Mouse (Mus musculus) myocyte (in vitro differentiated cells): Measurements from ENCODE around the gene Tgif2. TPM values are rescaled to one million over a fixed set of nuclear protein-coding genes. Genes with fewer than 3 reads are reported as not detected.

Experiments
- H3K27me3 ChIP-seq: one replicate; pipeline ENCODE4 v1.6.1; 2011; ENCODE audit not compliant: control insufficient read depth, insufficient read depth, insufficient read length
- H3K36me3 ChIP-seq: one replicate; pipeline ENCODE4 v1.6.1; 2011; ENCODE audit not compliant: control insufficient read depth, insufficient read depth
- H3K4me2 ChIP-seq: one replicate; pipeline ENCODE4 v1.6.1; 2011; ENCODE audit warnings: low read depth, control low read depth
- H3K4me3 ChIP-seq: one replicate; pipeline ENCODE4 v1.5.1; 2011; ENCODE audit warnings: mild to moderate bottlenecking, control low read depth, moderate library complexity
- H3K79me2 ChIP-seq: one replicate; pipeline ENCODE4 v1.6.1; 2011; ENCODE audit not compliant: control insufficient read depth, insufficient read depth
- H3ac ChIP-seq: one replicate; pipeline ENCODE4 v1.6.1; 2011; ENCODE audit not compliant: control insufficient read depth, insufficient read length
- CEBPB ChIP-seq: IDR thresholded peaks from 2 replicates; pipeline ENCODE4 v1.6.1; 2011; ENCODE audit warnings: mild to moderate bottlenecking, moderate library complexity; ENCODE audit not compliant: poor library complexity, insufficient read depth, severe bottlenecking
- E2F4 ChIP-seq: IDR thresholded peaks from one replicate; pipeline ENCODE4 v1.6.1; 2011; ENCODE audit warnings: mild to moderate bottlenecking, control low read depth, moderate library complexity; ENCODE audit not compliant: insufficient read depth
- MAX ChIP-seq: IDR thresholded peaks from one replicate; pipeline ENCODE4 v1.6.1; 2011; ENCODE audit warnings: low read depth, mild to moderate bottlenecking, control low read depth
- MYOD1 ChIP-seq, 3 experiments: IDR thresholded peaks; one replicate each; pipeline ENCODE4 v1.6.1; 2011; ENCODE audit warnings: control low read depth in 2 of 3, low read depth in 2 of 3, mild to moderate bottlenecking in 2 of 3, moderate library complexity in 1 of 3; ENCODE audit not compliant: insufficient read length in 2 of 3, control insufficient read depth in 1 of 3
- MYOG ChIP-seq, 3 experiments: IDR thresholded peaks; one replicate each; pipeline ENCODE4 v1.6.1; 2011; ENCODE audit warnings: control low read depth in 2 of 3, low read depth in 2 of 3, mild to moderate bottlenecking in 2 of 3; ENCODE audit not compliant: insufficient read length in 2 of 3, control insufficient read depth in 1 of 3, insufficient read depth in 1 of 3
- POLR2A ChIP-seq: IDR thresholded peaks from one replicate; pipeline ENCODE4 v1.6.1; 2011; ENCODE audit warnings: low read depth, mild to moderate bottlenecking, control low read depth, moderate library complexity; ENCODE audit not compliant: insufficient read length
- POLR2AphosphoS2 ChIP-seq: IDR thresholded peaks from one replicate; pipeline ENCODE4 v1.6.1; 2011; ENCODE audit warnings: low read depth, control low read depth; ENCODE audit not compliant: insufficient read length
- REST ChIP-seq: IDR thresholded peaks from one replicate; pipeline ENCODE4 v1.6.1; 2011; ENCODE audit warnings: mild to moderate bottlenecking, control low read depth, moderate library complexity; ENCODE audit not compliant: insufficient read depth, insufficient read length
- SRF ChIP-seq: IDR thresholded peaks from one replicate; pipeline ENCODE4 v1.6.1; 2011; ENCODE audit warnings: low read depth; ENCODE audit not compliant: control insufficient read depth, insufficient read length
- TCF12 ChIP-seq: IDR thresholded peaks from one replicate; pipeline ENCODE4 v1.6.1; 2011; ENCODE audit warnings: mild to moderate bottlenecking, control low read depth; ENCODE audit not compliant: poor library complexity, insufficient read depth, severe bottlenecking
- TCF3 ChIP-seq: IDR thresholded peaks from one replicate; pipeline ENCODE4 v1.6.1; 2011; ENCODE audit warnings: low read depth, control low read depth; ENCODE audit not compliant: insufficient read length
- USF1 ChIP-seq: IDR thresholded peaks from one replicate; pipeline ENCODE4 v1.6.1; 2011; ENCODE audit warnings: low read depth, mild to moderate bottlenecking, control low read depth, moderate library complexity
- polyA plus RNA-seq: library from polyadenylated mRNA; unstranded; fragments of >200 nt; fragmentation: generic; extraction: Trizol; gene quantifications from one replicate; pipeline ENCODE4 v1.2.1, GENCODE M21; 2012; ENCODE audit warnings: missing spikeins

Tgif2 gene
- polyA plus RNA-seq, 1 experiment = 11.2 TPM

DNA sequence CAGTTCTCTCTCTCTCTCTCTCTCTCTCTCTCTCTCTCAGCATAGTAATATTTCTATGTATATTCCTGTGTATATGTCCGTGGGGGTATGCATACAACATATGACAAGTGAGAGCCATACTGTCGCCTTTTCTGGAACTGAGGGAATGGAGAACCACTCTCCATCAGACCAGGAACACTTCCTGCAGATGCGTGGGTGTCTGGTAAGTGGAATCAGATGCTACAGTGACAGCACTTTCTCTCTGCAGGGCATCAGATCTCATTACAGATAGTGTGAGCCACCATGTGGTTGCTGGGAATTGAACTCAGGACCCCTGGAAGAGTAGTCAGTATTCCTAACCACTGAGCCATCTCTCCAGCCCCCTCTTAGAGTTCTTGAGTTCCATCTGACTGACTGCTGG lies 48.7 kb downstream of the Tgif2 start:
- Histone ChIP-seq H3ac (no peak overlapping the region), H3K79me2 (no peaks in the 10 kb centered on the region), H3K4me3 (no peak overlapping the region), H3K4me2 (no peak overlapping the region), H3K36me3 (no peaks in the 10 kb centered on the region), H3K27me3 (no peaks in the 10 kb centered on the region)
- no peak for TF ChIP-seq POLR2AphosphoS2
- TF ChIP-seq SRF = no peak
- no peak for TF ChIP-seq REST
- no peak for TF ChIP-seq MAX
- TF ChIP-seq MYOD1 (IDR thresholded peaks at IDR 0.05; ENCODE audit: control insufficient read depth in 1 of 3, insufficient read length in 2 of 3, low read depth in 2 of 3) = no peak
- no peak for TF ChIP-seq CEBPB
- no peak for TF ChIP-seq TCF3
- no peak for TF ChIP-seq MYOG (IDR thresholded peaks at IDR 0.05; ENCODE audit: control insufficient read depth in 1 of 3, insufficient read depth in 1 of 3, insufficient read length in 2 of 3, low read depth in 2 of 3)
- no peak for TF ChIP-seq E2F4
- TF ChIP-seq TCF12 = no peak
- no peak for TF ChIP-seq POLR2A

- peaks cover 3% of the 10 kb centered on the region for H3K27me3 ChIP-seq
- no peak overlapping the region for H3K4me3 ChIP-seq
- no peak overlapping the region for H3ac ChIP-seq
- H3K79me2 ChIP-seq = no peaks in the 10 kb centered on the region
- H3K36me3 ChIP-seq = no peaks in the 10 kb centered on the region
- no peak overlapping the region for H3K4me2 ChIP-seq
- TF ChIP-seq POLR2A (no peak), USF1 (no peak)
These were observed 52.4 kb downstream of the Tgif2 start for GRCm38 (mm10) chr2:156892240-156892639.

DNA sequence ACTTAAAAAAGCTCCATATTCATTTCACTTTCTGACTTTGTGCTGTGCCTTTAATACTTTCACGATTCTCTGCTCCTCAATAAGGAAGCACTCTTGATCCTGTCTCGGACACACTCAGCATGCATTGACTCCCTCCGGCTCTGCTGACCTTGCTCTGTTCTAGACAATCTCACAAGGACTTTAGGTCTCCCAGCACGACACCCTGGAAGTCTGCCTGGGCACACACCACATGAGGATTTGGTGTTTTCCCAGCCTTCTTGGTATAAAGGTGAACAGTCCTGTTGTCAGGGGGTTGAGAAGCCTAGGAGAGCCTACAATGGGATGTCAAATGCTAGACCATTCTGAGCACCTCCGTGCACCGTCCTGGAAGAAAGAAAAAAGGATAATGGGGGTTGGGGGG lies 53.0 kb downstream of the Tgif2 start:
- TF ChIP-seq MAX = no peak
- Histone ChIP-seq H3K4me2 (no peak overlapping the region), H3K79me2 (no peaks in the 10 kb centered on the region), H3K4me3 (no peak overlapping the region), H3K36me3 (no peaks in the 10 kb centered on the region), H3ac (no peak overlapping the region), H3K27me3 (peaks cover 8% of the 10 kb centered on the region)

DNA sequence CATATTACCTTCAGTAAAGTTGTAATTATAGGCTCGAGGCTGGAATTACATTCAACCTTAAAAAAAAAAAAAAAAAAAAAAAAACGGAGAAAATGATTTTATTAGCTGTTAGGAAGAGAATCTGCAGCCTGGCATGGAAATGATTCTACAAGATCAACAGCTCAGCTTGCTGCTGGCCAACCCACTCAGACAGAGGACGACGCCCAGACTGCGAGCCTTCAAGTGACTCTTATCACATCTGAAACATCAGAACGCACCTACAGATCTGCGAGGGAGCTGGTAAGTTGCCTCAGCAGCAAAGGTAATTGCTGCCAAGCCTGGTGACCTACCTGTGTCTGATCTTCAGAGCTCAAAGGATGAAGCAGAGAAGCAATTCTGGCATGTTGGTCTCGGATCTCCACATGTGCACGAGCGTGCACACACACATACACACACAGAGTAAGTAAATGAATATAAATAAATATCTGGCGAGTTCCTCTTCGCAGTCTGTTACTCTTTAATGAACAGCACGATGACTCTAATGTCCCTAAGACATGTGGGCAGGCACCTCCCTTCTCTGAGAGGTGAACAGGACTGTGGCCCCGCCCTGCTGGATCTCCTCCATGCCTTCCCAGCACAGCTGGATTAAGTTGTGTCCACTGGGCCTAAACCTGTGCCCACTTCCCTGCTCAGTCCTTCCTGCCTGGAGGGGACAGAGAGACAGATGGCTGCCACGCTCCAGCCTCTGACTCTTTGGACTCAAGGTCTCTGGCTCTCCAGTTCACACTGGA lies 54.9 kb downstream of the Tgif2 start:
- H3K27me3 ChIP-seq = peaks cover 8% of the 10 kb centered on the region
- no peak overlapping the region for H3ac ChIP-seq
- H3K36me3 ChIP-seq = no peaks in the 10 kb centered on the region
- H3K4me3 ChIP-seq = no peak overlapping the region
- H3K4me2 ChIP-seq = no peak overlapping the region
- H3K79me2 ChIP-seq = no peaks in the 10 kb centered on the region
- TF ChIP-seq POLR2AphosphoS2 (no peak), TCF3 (no peak), MAX (no peak), SRF (no peak), REST (no peak), E2F4 (no peak)

DNA sequence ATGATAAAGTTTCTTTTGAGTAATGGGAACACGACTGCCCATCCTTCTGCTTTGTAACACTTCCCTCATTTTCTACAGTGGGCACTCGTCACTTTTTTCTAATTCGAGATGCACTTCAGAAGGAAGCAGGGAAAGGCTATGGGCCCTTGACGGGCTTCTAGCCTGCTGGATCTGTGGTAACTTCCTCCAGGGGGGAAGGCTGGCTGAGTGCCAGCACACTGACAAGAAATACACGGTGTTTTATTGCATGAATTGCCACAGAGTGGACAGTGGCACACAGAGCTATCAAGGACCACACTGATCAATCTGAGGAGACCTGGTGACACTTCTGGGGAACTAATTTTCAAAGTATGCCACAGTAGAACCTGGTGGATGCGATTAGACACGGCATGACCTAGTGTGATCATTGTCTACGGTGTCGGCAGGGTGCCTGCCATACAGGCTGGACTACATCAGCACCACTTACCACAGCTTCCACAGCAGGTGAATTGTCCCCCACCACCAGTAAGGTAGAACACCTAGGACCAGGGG lies 56.6 kb downstream of the Tgif2 start:
- no peaks in the 10 kb centered on the region for H3K79me2 ChIP-seq
- no peak overlapping the region for H3K4me3 ChIP-seq
- H3ac ChIP-seq = no peak overlapping the region
- H3K27me3 ChIP-seq = peaks cover 8% of the 10 kb centered on the region
- no peaks in the 10 kb centered on the region for H3K36me3 ChIP-seq
- TF ChIP-seq USF1 (no peak), POLR2A (no peak), SRF (no peak), E2F4 (no peak), REST (no peak), POLR2AphosphoS2 (no peak), MAX (no peak), CEBPB (no peak), MYOD1 (IDR thresholded peaks at IDR 0.05; ENCODE audit: control insufficient read depth in 1 of 3, insufficient read length in 2 of 3, low read depth in 2 of 3) (no peak), TCF12 (no peak), TCF3 (no peak), MYOG (IDR thresholded peaks at IDR 0.05; ENCODE audit: control insufficient read depth in 1 of 3, insufficient read depth in 1 of 3, insufficient read length in 2 of 3, low read depth in 2 of 3) (no peak)
- no peak overlapping the region for H3K4me2 ChIP-seq

- Histone ChIP-seq H3ac (no peak overlapping the region), H3K4me3 (no peak overlapping the region), H3K36me3 (no peaks in the 10 kb centered on the region), H3K79me2 (no peaks in the 10 kb centered on the region), H3K27me3 (peaks cover 8% of the 10 kb centered on the region), H3K4me2 (no peak overlapping the region)
- TF ChIP-seq CEBPB (no peak), E2F4 (no peak), REST (no peak), TCF3 (no peak), TCF12 (no peak), USF1 (no peak), SRF (no peak), MYOG (IDR thresholded peaks at IDR 0.05; ENCODE audit: control insufficient read depth in 1 of 3, insufficient read depth in 1 of 3, insufficient read length in 2 of 3, low read depth in 2 of 3) (no peak), MAX (no peak), POLR2A (no peak), MYOD1 (IDR thresholded peaks at IDR 0.05; ENCODE audit: control insufficient read depth in 1 of 3, insufficient read length in 2 of 3, low read depth in 2 of 3) (no peak), POLR2AphosphoS2 (no peak)
These were observed 57.2 kb downstream of the Tgif2 start for GRCm38 (mm10) chr2:156897034-156897433.
